Mouse (Mus musculus): ENCODE measurements around the gene Rere. TPM values are rescaled to one million over a fixed set of nuclear protein-coding genes. Genes with fewer than 3 reads are reported as not detected.
"Not testable (repeated sequence)": the region's sequence is repeated elsewhere in the genome, so short reads cannot be mapped to it uniquely, and the experiment has no call there.

Rere gene
- polyA plus RNA-seq, 1 experiment from 2014 or later = 31.9 TPM

DNA sequence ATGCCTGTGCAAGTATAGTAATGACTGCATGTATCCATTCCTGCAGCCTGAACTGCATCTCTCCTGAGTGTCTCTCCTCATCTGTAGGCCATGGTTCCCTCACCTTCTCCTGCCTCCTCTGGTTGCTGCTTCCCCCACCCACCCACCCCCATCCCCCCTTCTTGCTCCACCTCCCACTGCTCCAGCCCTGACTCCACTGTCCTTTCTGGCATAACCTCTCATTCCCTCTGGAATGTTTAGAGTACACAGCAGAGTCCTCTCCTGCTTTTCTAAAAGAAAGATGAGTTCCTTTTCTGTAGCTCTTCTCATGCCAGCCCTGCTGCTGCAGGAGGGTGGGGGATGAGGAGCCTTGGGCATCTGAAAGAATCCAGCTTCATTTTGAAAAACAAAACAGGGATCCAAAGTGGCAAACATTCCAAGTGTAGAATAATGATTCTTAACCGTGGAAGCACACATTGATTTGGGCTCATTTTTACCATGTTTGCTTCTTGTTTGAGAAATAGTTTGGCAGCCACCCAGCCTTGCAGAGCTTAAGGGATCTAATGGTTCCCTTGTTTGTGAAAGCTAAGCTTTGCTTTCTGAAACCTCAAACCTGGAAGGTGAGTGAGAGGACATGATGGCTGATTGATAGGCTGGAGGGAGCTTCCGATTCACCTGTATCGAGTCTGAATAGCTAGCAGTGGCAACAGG lies 255.5 kb downstream of the Rere start:
- Histone ChIP-seq H3K4me2 (no peak overlapping the region), H3K27me3 (no peaks in the 10 kb centered on the region), H3K27ac (peak overlapping the region; percentile 71), H3K4me1 (peaks cover 12% of the 10 kb centered on the region; the same call in 1 of the 2 replicates), H3K9ac (no peak overlapping the region), H3K36me3 (peaks cover 25% of the 10 kb centered on the region), H3K4me3 (no peak overlapping the region), H3K9me3 (no peaks in the 10 kb centered on the region)
- 0 out of 2 replicates have a peak, but pooled peaks have one; percentile 27 for ATAC-seq (ENCODE audit: borderline replicate concordance, extremely low read depth, low FRiP score, low TSS enrichment)
- 43% methylated on average over 3 of the region's 3 CpGs for WGBS

DNA sequence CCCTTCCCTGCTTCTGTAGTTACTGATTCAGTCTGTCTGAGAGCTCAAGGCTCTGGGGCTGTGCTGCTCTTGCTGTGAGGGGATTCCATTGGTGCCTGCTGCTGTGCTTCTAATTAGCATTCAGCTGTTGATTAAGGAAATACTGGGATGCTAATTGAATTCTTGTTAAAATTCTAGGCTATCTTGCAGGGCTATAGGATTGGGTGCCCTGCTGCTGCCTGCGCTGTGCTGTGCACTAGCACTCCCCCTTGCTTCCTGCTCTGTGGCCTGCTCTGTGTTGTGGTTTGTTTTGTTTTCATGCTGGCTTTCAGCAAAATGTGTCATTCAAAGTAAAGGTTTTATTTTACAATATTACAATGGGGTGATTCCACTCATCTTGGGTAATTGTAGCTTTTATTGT lies 258.4 kb downstream of the Rere start:
- H3K27me3 ChIP-seq = no peaks in the 10 kb centered on the region
- H3K9ac ChIP-seq = no peak overlapping the region
- no peak overlapping the region for H3K27ac ChIP-seq
- no peak overlapping the region for H3K4me2 ChIP-seq
- no peak for ATAC-seq (ENCODE audit: borderline replicate concordance, extremely low read depth, low FRiP score, low TSS enrichment)
- H3K4me3 ChIP-seq = no peak overlapping the region
- no peaks in the 10 kb centered on the region for H3K9me3 ChIP-seq
- peaks cover 21% of the 10 kb centered on the region; the same call in 1 of the 2 replicates for H3K4me1 ChIP-seq
- WGBS = 90% methylated on average over 1 of the region's 1 CpGs
- H3K36me3 ChIP-seq = peaks cover 23% of the 10 kb centered on the region

DNA sequence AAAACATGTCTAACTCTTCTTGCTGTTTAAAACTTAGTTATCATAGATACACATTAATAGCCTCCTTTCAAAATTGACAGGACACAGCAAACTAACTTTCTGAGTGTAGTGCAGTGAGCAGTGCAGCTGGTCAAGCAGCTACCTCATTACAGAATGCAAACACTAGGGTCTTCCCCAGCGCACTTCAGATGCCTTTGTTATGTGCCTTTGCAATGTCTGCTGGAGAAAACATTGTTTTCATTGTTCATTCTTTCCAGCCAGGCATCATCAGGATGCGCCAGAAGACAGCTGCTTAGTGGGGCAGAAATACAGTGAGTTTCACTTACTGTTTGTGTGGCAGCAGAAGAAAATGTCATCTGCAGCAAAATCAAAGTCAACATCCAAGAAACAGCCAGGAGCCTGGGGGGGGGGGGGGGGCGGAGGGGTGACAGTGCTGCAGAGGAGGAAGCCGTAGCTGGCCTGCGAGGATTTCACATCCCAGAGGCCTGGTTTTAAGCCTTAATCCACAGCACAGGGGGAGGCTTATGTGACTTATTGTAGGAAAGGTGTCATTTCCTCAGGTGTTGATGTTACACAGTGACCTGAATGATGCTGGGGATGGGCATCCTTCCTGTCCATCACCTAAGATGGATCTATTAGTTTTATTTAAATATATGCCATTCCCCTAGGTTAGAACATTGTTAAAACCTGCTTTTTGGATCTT lies 259.1 kb downstream of the Rere start:
- Histone ChIP-seq H3K27me3 (no peaks in the 10 kb centered on the region), H3K9ac (no peak overlapping the region), H3K4me3 (no peak overlapping the region), H3K9me3 (no peaks in the 10 kb centered on the region), H3K36me3 (peaks cover 16% of the 10 kb centered on the region), H3K27ac (no peak overlapping the region), H3K4me2 (no peak overlapping the region), H3K4me1 (peaks cover 21% of the 10 kb centered on the region; the same call in 1 of the 2 replicates)
- no peak for ATAC-seq (ENCODE audit: borderline replicate concordance, extremely low read depth, low FRiP score, low TSS enrichment)
- 38% methylated on average over 4 of the region's 5 CpGs for WGBS

DNA sequence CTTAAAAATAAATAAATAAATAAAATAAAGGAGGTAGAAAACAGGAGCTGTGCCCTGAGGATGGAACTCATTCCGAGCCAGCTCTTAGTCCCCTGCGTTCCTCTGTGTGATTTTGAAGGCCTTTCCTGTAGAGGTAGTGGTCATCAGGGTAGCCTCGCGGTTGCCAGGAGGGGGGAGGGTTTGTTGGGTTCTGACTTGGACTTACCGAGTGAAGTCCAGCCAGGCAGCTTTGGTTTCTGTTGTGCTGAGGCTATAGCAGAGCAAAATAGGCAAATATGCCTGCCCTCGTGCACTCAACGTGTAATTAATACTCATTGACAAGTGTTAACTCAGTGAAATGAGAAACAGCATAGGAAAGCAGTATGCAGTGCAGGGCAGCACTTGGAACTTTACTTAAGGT lies 262.8 kb downstream of the Rere start:
- ATAC-seq (ENCODE audit: borderline replicate concordance, extremely low read depth, low FRiP score, low TSS enrichment) = no peak
- Histone ChIP-seq H3K4me2 (no peak overlapping the region), H3K9ac (no peak overlapping the region), H3K36me3 (peaks cover 10% of the 10 kb centered on the region; the same call in 1 of the 2 replicates), H3K27ac (no peak overlapping the region; the same call in 1 of the 2 replicates), H3K9me3 (no peaks in the 10 kb centered on the region), H3K4me3 (no peak overlapping the region), H3K27me3 (no peaks in the 10 kb centered on the region), H3K4me1 (peaks cover 9% of the 10 kb centered on the region; the same call in 1 of the 2 replicates)
- WGBS = 65% methylated on average over 7 of the region's 7 CpGs

DNA sequence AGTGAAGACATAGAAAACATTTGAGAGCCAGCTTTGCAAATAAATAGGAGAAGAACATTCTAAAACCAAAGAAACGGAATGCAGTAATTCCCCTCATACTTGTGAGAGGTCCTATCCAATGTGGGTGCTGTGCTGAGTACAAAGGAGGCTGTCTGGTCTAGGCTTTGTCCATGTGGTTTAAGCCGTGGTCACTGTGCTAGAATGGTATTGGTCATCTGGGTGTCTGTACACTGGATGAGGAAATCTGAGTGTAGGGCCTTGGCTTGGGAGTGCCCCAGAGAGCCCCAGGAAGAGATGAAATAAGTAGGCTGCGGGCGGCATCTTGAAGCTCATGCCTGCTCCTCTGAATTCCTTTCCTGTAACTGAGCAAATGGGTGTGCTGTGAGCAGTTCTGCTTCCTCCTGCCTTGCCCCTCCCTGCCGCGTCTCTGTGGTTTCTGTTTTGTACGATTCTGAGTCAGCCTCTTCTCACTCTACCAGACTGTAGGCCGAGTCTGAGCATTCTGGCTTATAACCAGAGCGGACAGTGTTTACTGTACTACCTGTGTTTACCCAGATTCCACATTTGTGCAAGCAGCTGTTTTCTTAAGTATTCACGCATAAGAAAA lies 263.3 kb downstream of the Rere start:
- H3K27ac ChIP-seq = peak overlapping the region; percentile 34; the same call in 1 of the 2 replicates
- ATAC-seq (ENCODE audit: borderline replicate concordance, extremely low read depth, low FRiP score, low TSS enrichment) = 0 out of 2 replicates have a peak, but pooled peaks have one; percentile 11
- no peak overlapping the region for H3K4me3 ChIP-seq
- H3K9ac ChIP-seq = no peak overlapping the region
- 0 out of 2 replicates have a peak, but pooled peaks cover 8% of the 10 kb centered on the region for H3K36me3 ChIP-seq
- no peaks in the 10 kb centered on the region for H3K27me3 ChIP-seq
- peaks cover 11% of the 10 kb centered on the region for H3K4me1 ChIP-seq
- H3K4me2 ChIP-seq = 0 out of 2 replicates have a peak overlapping the region, but pooled peaks have one; percentile 1
- H3K9me3 ChIP-seq = no peaks in the 10 kb centered on the region
- WGBS = 62% methylated on average over 10 of the region's 10 CpGs

DNA sequence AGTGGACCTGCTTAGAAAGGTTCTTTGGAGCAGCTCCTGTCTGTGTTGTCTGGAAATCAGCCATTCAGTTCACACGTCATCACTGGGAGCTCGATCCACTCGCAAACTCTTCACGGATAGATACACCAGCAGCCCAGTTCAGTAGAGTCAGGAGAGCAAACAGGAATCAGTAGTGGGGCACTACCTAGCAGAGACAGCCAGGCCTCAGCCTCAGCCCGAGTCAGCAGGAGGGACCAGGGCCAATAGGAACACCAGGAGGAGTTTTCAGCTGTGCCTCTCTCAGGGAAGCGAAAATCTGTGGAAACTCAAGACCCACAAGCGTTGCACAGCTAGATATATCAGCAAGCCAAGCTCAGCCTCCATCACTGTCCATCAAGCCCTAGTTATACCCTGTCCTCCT lies 264.3 kb downstream of the Rere start:
- Histone ChIP-seq H3K27ac (no peak overlapping the region), H3K4me2 (no peak overlapping the region), H3K36me3 (0 out of 2 replicates have a peak, but pooled peaks cover 8% of the 10 kb centered on the region), H3K4me3 (no peak overlapping the region), H3K9me3 (no peaks in the 10 kb centered on the region), H3K4me1 (peaks cover 21% of the 10 kb centered on the region), H3K9ac (no peak overlapping the region), H3K27me3 (no peaks in the 10 kb centered on the region)
- 81% methylated on average over 7 of the region's 7 CpGs for WGBS
- no peak for ATAC-seq (ENCODE audit: borderline replicate concordance, extremely low read depth, low FRiP score, low TSS enrichment)

DNA sequence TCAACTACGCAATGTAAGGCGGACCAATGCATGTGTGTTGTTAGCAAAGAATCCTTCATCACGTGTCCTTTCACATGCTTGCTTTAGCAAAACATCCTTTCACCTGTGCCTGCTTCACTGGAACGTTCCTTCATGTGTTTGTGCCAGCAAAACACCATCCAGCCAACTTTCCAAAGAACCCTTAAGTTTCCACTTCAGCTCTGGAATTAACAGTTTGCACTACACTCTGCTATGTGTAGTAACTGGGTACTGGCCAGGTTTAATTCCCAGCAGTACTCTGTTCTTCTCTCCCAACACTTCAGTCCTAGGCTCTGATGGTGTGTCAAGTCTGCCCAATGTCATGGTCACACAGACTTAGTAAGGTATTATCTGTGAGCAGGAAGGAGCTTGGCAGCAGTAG lies 264.9 kb downstream of the Rere start:
- not testable (repeated sequence) for H3K27ac ChIP-seq; H3K9me3 ChIP-seq; H3K4me3 ChIP-seq; H3K9ac ChIP-seq; ATAC-seq (ENCODE audit: borderline replicate concordance, extremely low read depth, low FRiP score, low TSS enrichment); H3K27me3 ChIP-seq; H3K4me2 ChIP-seq; H3K36me3 ChIP-seq
- WGBS = 88% methylated on average over 4 of the region's 4 CpGs
- peaks cover 26% of the 10 kb centered on the region for H3K4me1 ChIP-seq

DNA sequence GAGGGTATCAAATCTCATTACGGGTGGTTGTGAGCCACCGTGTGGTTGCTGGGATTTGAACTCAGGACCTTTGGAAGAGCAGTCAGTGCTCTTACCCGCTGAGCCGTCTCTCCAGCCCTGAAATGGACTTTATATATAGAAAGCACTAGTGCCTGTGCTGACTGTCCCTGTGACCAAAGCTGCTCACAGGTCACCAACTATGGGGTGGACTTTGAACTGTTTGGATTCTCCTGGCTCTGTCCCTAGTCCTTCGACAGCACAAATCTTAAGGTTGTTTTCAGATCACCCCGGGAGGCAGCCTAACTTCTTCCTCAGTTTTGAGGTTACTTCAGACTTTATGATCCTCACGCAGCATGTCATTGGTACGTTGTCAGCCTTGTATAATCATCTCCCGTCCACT lies 267.9 kb downstream of the Rere start:
- H3K4me2 ChIP-seq = no peak overlapping the region
- H3K27ac ChIP-seq = peak overlapping the region; percentile 70; the same call in 1 of the 2 replicates
- peaks cover 40% of the 10 kb centered on the region for H3K4me1 ChIP-seq
- H3K9ac ChIP-seq = no peak overlapping the region
- H3K9me3 ChIP-seq = no peaks in the 10 kb centered on the region
- H3K4me3 ChIP-seq = no peak overlapping the region
- no peak; the same call in 1 of the 2 replicates for ATAC-seq (ENCODE audit: borderline replicate concordance, extremely low read depth, low FRiP score, low TSS enrichment)
- H3K27me3 ChIP-seq = no peaks in the 10 kb centered on the region
- WGBS = 57% methylated on average over 9 of the region's 9 CpGs
- 0 out of 2 replicates have a peak, but pooled peaks cover 8% of the 10 kb centered on the region for H3K36me3 ChIP-seq

DNA sequence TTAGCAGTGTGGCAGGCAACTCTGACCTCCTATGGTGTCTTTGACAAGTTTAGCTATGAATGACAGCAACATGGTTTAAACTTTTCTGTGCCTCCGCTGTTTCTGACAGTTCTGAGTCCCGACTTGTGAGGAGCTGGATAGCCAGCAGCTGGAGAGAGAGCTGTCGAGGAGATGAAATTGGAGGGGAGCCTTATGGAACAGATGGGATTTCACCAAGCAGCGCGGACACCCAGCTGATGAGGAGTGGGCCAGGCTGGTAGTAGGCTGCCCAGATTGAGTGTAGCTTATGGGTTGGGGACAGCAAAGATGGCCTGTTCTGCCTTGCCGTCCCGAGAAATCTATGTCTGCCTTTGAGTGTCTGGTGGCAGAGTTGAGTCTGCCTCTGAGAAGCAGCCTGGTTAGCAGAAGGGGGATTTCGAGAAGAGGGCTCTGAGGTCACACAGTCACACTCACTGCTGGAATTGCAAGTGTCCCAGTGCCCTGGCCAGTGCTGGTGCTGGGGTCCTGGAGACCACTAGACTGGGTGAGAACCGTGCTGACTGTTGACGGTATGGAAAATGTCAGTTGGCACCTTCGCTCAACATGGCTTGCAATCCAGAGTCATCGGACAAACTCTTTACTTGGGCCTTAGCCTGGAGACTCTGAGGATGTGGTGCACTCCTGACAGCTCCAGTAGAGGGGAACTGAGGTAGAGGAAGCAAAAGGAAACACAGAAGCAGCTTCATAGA lies 268.7 kb downstream of the Rere start:
- Histone ChIP-seq H3K27me3 (no peaks in the 10 kb centered on the region), H3K9me3 (no peaks in the 10 kb centered on the region), H3K27ac (peak overlapping the region; percentile 70), H3K9ac (no peak overlapping the region), H3K4me1 (peaks cover 37% of the 10 kb centered on the region), H3K4me2 (no peak overlapping the region), H3K36me3 (0 out of 2 replicates have a peak, but pooled peaks cover 8% of the 10 kb centered on the region), H3K4me3 (no peak overlapping the region)
- peak; percentile 80 for ATAC-seq (ENCODE audit: borderline replicate concordance, extremely low read depth, low FRiP score, low TSS enrichment)
- WGBS = 44% methylated on average over 12 of the region's 12 CpGs

DNA sequence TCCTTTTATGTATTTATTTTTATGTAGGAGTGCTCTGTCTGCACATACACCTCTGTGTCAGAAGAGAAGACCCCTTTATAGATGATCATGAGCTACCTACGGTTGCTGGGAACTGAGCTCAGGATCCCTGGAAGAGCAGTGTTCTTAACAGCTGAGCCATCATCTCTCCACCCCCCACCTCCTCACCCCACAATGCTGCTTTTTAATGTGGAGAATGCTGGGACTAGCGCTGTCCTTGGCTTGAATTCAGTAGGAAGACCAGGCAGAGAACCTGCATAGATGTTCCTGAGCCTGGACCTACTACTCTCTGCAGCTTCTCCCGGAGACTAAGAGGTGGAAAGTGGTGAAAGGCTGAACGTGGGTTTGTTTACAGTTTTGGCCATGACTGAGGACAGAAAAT lies 269.9 kb downstream of the Rere start:
- Histone ChIP-seq H3K9ac (no peak overlapping the region), H3K27ac (peak overlapping the region; percentile 70; the same call in 1 of the 2 replicates), H3K9me3 (no peaks in the 10 kb centered on the region), H3K27me3 (no peaks in the 10 kb centered on the region), H3K36me3 (0 out of 2 replicates have a peak, but pooled peaks cover 4% of the 10 kb centered on the region), H3K4me2 (no peak overlapping the region), H3K4me1 (peaks cover 44% of the 10 kb centered on the region), H3K4me3 (no peak overlapping the region)
- 46% methylated on average over 4 of the region's 4 CpGs for WGBS
- no peak for ATAC-seq (ENCODE audit: borderline replicate concordance, extremely low read depth, low FRiP score, low TSS enrichment)
